Mouse (Mus musculus): ENCODE data around the gene Cacna1e.

The Cacna1e gene

DNA sequence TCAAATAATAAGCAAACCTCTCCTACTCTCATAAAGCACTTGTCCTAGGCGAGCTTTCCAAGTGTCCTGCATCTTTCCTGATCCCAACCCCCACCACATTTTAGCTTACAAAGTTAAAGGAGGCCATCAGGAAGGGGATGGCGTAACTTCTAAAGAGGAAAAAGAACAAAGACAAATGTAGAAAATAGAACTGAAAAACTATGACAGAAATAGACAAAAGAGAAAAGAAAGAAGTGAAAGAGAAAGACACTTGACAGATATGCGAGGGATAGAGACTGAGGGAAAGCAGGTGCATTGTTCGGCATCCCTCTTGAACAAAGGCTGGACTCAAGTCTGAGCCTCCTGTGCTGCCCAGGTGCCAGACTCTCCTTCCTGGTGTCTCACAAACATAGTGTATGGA lies 246.5 kb downstream of the Cacna1e start:
- intact Hi-C loops (cut with DNase I) = no loop called here

DNA sequence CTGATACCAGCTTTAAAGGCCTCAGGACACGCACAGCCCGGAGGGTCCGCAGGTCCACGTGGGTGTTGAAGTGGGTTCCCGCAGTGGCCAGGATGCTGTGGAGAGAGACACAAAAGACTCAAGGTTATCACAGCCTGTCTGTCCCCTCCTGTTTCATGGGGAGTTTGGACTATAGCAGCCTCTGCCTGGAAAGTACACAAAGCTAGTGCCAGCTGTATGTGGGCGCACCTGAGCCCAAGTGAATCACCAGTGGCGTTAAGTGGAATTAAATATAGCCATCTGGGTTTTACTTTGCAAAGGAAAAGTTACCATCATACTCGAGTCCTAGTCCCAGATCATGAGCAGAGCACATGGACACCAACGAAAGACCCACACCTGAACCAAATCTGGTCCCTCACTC lies 248.5 kb downstream of the Cacna1e start:
- intact Hi-C loops (cut with DNase I) = no loop called here

DNA sequence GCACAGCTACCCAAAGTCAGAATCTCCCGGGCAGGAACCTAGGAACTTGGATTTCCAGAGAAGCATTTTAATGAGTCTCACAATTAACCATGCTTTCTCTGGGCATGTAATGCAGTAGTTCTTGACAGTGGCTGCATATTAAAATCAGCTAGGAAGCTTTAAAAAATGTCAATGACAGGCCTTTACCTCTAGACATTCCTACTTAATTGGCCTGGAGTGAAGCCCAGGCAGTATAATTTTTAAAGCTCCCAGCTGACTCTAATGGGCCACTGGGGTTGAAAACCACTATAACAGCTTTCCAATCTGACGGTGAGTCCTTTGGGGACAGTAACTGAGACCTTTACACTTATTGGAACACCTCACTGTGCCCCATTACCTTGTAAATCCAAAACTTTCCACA lies 251.4 kb downstream of the Cacna1e start:
- intact Hi-C loops (cut with DNase I) = no loop called here

DNA sequence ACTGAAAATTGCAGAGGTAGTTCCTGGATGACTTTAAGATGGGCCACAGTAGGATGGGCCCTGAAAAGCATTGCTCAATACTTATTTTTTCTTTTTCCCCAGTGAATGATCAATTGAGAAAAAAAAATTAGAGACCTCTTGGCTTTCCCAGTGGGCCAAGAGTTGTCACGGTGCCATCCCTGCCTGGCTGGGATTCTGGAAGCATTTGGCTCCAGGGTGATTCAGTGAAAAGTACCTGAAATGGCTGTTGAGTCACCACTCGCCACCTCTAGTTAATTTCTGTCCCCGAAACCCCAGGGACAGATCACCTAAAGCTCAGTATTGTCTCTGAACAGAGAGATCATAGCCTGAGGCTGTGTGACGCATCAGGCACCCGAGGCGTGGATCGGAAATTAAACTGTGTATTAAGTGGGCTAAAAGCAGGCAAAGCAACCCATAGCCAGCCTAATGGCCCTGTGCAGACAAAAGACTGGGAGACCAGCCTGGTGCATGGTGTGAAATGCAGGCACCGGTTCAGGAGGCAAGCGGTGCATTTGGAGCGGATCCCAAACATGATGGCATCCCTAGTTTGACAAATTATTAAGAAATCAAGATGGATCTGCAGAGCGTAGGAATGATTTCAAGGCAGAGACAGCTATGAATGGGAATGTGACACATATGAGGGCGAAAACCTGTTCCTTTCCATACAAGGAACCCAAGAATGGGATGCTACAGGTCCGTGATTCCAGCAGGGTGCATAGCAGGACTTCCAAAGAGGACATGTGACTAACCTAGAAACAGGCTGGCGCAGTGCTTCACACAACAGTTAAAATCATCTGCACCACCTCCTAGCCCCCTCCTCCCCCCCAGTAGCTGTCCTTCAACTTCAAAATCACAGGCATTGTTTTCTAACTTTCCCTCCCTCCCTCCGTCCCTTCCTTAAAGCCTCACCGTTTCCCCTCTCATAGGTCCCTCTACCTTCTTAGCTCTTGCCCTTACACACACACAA lies 261.3 kb downstream of the Cacna1e start:
- intact Hi-C loops (cut with DNase I) = no loop called here

DNA sequence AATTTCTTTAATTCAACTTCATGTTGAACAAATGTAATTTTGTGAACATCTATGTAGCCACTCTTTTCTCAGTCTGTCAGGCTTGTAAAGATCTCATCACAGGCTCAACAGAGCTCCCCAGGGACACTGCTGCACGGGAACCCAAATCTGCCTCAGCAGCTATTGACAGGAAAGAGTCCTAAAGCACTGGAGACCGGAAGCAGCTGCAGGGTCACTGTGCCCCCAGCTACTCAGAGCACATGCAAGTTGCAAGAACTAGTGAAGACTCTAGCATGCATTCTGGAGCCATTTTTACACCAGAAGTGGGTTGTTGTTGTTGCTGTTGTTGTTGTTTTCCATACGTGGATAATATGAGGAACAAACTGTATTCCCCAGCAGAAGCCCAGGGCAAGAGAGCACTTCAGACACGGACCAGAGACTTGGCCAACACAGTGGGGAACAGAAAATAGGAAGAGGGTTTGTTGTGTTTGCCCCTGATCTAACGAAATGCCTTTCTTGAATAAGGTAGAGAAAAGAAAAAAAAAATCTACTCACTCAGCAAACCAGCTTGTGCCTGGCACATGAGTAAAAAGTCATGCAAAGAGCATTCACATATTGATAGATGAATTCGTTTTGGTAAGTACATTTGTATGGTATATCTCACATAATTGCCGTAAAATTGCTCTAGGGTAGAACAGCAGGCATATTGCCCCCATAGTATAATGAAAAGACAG lies 266.4 kb downstream of the Cacna1e start:
- intact Hi-C loops (cut with DNase I) = no loop called here

DNA sequence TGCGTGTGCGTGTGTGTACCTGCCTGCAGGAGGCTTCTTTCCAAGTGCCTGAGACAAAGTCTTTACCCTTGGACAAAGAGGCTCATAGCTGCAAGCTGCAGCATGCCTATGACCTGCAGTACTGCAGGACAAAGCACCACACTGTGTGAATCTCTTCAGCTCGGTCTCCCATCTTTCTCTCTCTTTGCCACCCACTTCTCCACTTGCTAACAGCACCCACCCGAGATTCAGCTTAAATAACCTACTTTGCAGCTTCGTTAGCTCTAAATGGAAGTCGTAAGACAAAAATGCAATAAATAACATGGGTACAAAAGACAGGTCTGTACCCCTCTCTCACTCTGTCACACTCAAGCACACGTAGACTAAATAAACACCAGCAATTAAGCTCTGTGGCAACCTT lies 268.5 kb downstream of the Cacna1e start:
- intact Hi-C loops (cut with DNase I) = no loop called here

DNA sequence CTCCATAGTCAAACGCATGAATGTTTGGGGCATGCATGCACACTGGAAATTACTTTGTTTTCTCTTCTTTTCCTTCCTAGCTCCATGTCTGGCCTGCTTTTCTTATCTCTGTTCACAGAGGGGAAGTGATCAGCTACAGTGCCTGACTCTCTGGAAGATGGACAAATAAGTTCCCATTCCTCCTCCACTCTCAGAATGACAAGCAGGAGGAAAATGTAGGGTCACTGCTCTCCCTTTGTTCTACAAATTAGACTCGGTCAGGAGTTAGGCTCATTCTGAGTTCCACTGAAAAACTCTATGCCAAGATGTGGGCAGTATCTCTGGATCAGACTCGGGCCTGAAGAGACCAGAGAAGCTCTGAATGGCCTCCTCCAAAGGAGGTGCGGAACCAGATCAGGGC lies 275.8 kb downstream of the Cacna1e start:
- intact Hi-C loops (cut with DNase I) = no loop called here

DNA sequence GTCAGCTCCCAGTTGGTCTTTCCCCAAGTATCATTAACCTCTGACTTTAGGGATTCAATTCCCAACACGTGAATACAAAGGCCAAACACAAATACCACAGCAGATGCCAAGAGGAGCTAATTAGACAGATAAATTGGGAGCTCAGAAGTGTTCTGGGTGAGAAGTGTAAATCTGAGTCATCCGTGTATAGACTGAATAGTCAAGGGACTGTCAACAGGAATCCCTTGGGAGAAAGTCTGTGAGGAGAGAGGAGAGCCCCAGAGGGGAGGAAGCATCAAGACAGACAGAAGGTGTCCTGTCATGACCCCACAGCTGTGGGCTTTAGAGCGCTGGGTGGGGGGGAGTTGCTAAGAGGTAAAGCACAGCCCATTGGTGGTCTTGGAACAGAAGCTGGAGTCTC lies 276.9 kb downstream of the Cacna1e start:
- intact Hi-C loops (cut with DNase I) = no loop called here

DNA sequence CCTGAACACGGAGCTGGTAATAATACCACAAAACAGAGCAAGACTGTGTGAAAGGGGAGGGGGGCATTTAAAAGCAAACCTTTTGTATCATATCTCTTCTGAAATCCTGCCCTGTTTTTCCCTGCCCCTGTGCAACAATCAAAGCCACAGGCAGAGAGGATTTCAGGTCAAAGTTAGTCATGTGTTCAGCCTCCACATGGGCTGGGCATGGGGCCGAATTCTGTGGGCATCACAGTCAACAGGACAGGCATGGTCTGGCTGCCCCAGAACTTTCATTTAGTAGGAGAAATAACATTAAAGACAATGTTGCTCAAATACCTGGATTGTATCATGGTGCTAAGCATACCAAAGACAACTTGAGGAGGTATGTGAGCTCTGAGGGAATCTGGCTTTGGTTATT lies 278.7 kb downstream of the Cacna1e start:
- intact Hi-C loops (cut with DNase I) = no loop called here

DNA sequence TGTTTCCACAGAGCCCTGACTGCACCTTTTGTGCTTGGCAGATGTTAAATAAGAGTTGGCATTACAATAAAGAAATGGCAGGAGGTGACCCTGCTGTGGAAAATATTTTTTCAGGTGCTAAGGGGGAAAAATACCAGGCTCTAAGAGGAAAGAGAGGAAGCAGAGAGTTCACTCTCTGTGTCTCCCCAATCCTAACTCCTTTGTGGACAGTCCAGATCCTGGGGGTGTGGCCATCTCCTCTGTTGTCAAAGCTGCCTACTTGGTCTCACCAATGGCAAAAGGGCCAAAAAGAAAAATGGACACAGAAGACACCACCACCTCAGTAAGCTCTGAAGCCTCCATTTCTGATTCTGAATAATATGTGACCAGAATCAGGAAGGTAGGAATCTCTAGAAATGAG lies 280.5 kb downstream of the Cacna1e start:
- intact Hi-C loops (cut with DNase I) = no loop called here

DNA sequence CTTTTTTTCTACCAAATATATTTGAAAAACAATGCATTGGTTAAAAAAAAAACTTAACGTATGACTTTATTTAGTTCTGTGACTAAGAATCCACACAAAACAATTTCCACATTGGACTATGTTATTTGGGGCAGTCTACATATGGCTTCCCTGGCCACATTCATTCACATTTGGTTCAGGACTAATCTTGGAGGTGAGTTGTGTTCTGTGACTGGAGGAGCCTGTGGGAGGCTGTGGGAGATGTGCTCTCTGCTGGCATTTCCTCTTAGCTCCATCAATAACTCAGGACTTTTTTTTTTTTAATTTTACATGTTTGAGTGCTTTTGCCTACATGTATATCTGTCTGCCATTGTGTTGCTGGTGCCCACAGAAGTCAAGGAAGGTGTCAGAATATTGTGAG lies 281.8 kb downstream of the Cacna1e start:
- intact Hi-C loops (cut with DNase I) = no loop called here

DNA sequence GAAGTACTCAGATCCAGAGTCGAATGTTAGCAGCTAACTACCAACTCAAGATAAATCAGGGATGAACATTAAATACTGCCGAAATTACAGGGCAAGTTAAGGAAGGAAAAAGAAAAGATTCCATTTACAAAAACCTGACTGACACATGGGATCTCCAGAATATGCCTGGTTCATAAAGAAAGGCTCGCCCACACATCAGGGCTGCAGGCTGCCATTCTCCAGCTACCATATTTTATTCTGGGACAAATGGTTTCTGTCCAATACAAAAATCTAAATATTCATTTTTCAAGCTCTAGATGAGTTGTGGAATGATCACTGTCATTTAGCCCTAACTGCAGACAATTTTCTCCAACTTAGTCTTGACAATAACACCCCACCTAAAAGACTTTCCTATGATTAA lies 301.8 kb downstream of the Cacna1e start:
- intact Hi-C loops (cut with DNase I) = no loop called here

DNA sequence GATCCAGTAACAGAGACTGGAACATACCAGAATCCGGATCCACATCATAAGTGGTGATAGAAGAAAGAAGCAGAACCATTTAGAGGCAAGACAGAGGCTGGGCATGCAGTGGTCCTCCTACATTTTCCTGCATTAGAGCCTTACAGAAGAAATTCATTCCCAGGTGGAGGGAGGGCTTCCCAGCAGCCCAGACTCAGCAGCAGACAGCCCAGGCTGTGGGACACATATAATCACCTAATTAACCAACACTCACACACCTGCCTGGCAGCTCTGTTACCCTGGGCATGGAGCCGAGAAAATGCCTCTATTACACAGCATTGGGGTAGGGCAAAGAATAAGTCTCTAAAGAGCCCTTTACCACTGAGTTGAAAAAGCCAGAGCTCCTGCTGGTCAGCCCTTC lies 304.4 kb downstream of the Cacna1e start:
- intact Hi-C loops (cut with DNase I) = no loop called here

DNA sequence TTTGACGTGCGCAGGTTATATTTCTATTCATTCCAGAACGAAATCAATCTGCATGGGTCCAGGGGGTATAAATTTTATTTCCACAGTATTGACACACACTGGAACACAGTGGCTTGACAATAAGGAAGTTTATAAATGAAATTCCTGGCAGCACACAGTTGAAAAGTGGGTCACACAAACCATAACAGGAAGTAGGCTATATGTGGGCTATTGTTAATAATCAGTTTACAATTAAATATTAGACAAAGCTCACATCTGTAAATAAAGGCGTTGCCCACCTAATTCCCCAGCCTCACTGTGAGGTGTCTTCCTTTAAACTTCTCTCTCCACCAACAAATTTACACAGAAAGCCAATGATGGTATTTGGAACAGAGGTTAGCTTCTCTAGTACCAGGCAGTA lies 305.6 kb downstream of the Cacna1e start:
- intact Hi-C loops (cut with DNase I) = no loop called here

DNA sequence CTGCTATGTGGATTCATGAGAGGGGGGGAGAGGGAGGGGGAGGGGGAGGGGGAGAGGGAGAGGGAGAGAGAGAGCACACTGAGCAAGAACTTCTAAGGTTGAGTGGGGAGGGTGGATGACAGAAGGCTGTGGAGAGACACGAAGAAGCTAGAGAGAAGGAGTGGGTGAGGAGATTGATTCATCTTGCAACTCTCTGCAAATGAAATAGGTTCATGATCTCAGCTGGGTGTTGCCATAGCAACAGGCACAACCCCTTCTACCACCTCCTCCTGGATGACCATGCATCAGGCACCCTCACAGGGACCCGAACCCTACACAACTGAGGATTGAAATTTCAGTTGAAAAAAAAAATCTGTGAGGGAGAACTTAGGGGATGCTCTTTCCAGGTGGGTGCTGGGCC lies 307.9 kb downstream of the Cacna1e start:
- intact Hi-C loops (cut with DNase I) = no loop called here

DNA sequence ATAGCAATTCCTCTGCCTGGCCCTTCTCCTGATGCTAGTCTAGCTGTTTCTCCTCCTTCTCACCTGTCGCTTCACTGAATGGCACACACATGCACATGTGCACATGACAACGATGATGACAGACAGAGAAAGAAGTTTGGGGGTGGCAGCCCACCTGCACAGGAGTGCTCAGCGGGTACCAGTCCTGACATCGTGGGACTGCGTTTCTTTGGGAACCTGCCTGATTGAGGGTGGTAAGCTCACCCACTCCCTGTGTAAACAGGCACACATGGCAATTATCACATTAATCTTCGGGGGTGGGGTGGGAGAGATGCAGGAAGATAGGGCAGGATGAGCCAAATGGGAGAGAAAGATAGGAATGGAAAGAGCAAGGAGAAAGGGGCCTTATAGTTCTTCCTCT lies 318.3 kb downstream of the Cacna1e start:
- intact Hi-C loops (cut with DNase I) = no loop called here

DNA sequence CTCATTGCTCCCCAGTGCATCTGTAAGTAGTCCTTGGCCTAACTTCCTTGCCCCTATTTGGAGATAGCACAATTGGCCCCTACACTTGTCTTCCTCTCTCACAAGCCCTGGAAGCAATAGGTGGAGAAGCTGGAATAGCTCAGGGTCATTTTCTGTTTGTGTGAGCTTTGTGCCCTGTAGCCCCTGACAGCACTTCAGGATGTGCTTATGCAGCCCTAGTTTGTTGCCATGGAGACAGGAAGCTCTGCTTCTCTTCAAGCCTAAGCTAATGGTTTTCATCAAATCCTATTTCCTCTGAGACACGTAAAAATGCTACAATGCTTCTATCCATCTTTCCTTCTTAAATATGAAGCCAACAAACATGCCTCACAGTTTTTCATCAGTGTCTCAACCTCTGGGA lies 328.5 kb downstream of the Cacna1e start:
- intact Hi-C loops (cut with DNase I) = no loop called here

DNA sequence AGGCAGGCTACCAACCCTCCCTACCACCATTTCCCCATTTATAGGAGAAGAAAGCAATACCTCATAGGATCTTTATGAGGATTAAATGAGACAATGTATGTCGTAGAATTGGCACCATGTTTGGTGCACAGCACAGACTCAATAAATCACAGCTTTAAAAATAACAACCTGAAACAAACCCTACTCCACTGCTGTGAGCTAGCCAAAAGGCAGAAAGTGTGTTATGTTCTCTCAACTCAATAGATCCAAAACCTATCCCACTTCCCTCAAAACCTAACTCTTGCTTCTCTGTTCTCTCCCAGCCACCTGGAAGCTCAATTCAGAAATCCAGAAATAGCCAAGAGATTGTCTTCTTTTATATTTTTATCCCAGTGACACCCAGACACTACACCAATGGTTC lies 331.2 kb downstream of the Cacna1e start:
- intact Hi-C loops (cut with DNase I) = no loop called here

DNA sequence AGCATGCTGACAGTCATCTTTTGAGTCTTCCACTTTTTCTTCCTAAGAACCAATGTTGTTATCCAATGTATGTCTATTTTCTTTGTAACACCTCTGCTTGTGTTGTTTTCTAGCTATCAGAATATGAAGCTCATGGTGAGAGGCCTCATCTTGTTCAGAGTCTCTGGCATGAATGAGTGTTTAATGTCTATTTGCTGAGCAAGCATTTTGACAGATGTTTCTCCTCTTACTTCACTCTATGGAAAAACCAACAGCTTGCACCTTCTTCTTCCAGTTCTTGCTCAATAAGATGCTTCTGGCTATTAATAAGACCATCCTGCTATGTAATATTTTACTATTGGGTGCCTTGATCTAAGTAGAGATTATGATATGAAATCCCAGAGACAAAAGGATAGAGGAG lies 346.9 kb downstream of the Cacna1e start:
- intact Hi-C loops (cut with DNase I) = no loop called here

DNA sequence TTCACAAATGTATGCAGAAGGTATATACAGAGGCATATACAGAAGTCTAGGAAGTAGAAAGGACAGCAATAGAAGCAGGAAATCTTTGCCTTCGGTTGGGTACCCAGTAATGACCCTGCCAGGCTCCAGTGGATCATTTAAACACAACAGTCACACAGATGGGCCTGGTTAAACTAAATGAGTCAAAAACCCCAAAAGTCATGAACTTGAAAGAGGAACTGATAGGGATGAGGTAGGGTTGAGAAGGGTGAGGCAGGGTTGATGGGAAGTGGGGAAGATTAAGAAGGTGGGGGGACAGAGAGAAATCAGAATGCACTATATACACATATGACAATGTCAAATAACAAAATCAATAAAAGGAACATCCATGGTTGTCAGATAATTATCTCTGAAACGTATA lies 347.5 kb downstream of the Cacna1e start:
- intact Hi-C loops (cut with DNase I) = no loop called here

DNA sequence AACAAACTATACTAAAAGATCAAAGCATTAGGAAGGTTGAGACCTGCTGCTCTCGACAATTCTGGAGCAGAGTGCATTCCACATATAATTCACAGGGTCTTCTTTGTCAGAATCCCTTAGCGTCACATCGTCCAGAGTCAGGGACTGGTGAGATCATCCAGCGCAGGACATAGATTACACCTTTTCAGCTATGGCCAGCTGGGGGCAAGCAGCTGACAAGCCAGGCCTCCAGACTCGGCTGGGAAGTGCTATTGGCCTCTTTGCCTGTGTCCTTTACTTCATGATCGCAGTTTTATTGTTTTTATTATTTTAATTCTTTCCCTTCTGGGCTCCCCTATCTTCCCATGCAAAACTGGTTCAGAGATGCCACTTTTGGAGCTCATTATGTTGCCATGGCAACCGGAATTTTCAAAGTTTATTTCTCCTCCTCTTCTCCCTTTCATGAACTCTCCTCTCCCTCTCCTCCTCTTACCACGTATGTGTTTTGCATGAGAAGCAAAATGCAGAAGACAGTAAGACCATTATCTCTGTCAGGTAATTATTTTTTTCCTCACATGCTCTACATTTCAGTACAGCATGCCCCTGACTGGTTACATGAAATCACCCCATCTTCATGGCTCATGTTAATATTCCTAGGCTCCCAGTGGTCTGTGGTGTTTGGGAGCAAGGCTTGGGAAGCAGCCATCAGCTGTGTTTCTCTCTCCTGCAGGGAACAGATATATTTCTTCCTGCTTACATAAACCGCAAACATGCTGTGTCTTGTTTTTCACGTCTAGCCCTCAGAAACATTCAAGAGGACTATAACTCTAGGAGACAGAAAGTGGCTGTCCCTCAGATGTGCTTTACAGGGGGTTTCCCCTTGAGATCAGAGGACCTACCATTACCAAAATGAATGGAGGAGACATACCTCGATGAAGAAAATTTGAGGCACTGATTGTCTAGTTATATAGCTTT lies 351.0 kb downstream of the Cacna1e start:
- intact Hi-C loops (cut with DNase I) = no loop called here

DNA sequence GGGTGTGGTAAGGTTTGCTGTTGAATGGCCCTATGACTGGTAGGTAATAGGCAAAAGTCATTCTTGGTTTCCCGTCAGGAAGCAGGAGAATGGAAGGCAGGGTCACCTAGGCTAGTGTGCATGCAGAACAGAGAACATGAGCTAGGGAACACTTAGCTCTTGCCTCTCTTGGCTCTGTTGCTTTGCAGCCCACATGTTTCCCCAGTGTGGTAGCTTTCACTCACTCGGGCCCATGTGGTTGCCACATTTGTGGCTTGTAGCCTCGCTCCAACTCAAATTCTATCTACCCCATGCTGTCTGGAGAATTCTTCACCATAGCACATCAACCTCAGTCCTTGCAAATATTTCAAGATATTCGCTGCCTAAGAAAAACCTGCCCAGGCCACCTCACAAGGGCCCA lies 354.6 kb downstream of the Cacna1e start:
- intact Hi-C loops (cut with DNase I) = no loop called here
